Mouse (Mus musculus) lung, adult 2 months (tissue): ENCODE measurements around the gene Phf20. TPM values are rescaled to one million over a fixed set of nuclear protein-coding genes. Genes with fewer than 3 reads are reported as not detected.

Experiments
- DNase-seq: peaks from one replicate; pipeline ENCODE4 v3.0.0; 2022
- H3K4me1 ChIP-seq: fragments of 200-500 bp; 2 replicates; pipeline ENCODE4 v1.6.1; 2011; ENCODE audit warnings: low read length; ENCODE audit not compliant: control insufficient read depth, insufficient read depth
- H3K4me3 ChIP-seq: fragments of 200-500 bp; replicated peaks from 2 replicates; pipeline ENCODE3; 2011; ENCODE audit warnings: low read depth, mild to moderate bottlenecking, control low read depth, low read length; ENCODE audit errors: extremely low read depth
- CTCF ChIP-seq: fragments of 200-500 bp; IDR thresholded peaks from 2 replicates; pipeline ENCODE4 v1.5.1; 2011; ENCODE audit warnings: mild to moderate bottlenecking, low read length, control low read depth; ENCODE audit not compliant: insufficient read depth
- POLR2A ChIP-seq: fragments of 200-500 bp; IDR thresholded peaks from 2 replicates; pipeline ENCODE4 v1.6.1; 2011; ENCODE audit warnings: low read depth, mild to moderate bottlenecking, control low read depth, low read length, borderline replicate concordance; ENCODE audit errors: extremely low read depth
- WGBS: fragments of 180-500 bp; shearing (Covaris S2); methylation state at CpG from one replicate; pipeline ENCODE4 v1.1.7; 2018; 5-methylcytosine and 5-hydroxymethylcytosine counted together
- polyA plus RNA-seq: library from polyadenylated mRNA; depleted of rRNA; stranded (reverse); fragments of >200 nt; gene quantifications from 2 replicates; pipeline ENCODE4 v1.2.3, GENCODE M21; 2012

Phf20 gene
- polyA plus RNA-seq, 1 experiment: 19.9 TPM

DNA sequence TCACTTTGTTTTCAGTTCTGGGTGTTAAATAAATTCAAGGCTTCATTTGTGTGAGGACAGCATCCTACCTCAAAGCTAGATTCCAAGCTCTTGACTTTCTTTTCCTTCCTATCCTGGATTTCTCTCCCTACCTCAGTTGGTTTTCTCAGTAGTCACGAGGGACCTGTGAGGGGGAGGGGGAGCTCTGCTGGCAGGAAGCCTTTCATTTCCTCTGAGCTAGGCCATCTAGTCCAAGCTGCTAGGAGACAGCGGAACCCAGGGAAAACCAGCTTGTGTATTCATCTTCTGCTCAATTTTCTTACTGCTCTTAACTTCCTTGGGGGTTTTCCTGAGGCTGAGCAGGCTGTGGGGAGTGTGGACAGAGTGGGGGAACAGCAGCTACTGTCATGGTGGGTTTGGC is 60.8 kb downstream of the Phf20 start:
- TF ChIP-seq CTCF: no peak
- no peak for TF ChIP-seq POLR2A
- H3K4me3 ChIP-seq: no peak overlapping the region
- peaks cover 15% of the 10 kb centered on the region for H3K4me1 ChIP-seq
- no peak for DNase-seq
- WGBS: 24% methylated on average over 2 of the region's 2 CpGs

DNA sequence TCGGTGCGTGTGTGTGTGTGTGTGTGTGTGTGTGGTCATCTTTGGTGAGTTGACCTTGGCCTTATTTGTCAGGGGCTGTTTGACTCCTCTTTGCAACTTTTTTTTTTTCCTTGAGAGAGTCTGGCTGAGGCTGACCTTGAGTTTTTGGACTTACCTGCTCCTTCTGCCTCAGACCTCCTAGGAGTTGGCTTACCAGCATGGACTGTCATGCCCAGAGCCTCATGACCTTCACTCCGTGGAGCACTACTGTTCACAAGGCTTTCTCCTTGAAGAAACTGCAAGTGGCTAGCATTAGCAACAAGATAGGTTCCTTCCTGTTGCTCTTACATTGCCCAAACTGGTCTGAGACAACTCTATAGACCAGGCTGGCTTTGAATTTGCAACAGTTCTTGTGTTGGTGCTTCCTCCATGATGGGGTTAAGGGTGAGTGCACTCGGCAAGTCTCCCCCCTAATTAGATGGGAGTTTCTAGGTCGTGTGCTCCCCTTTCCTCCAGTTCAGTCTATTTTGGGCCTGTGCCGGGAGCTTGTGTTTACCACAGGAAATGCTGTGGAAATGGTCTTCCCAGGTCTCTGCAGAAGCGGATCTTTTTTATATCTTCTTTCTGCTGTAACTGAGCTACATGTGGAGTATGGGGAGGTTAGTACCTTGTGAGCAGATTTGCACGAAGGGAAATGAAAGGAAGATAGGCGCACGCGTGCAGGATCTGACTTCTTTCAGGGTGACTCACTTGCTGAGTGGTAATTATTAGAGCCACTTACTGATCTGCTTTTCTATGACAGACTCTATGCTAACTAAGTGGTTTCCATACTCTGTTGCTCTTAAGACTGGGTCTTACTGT is 61.9 kb downstream of the Phf20 start:
- DNase-seq: no peak

GRCm38 (mm10) chr2:156260968-156261367 is 64.7 kb downstream of the Phf20 start:
- Histone ChIP-seq H3K4me1 (peaks cover 15% of the 10 kb centered on the region), H3K4me3 (no peak overlapping the region)
- 83% methylated on average over 2 of the region's 2 CpGs for WGBS
- no peak for DNase-seq
- TF ChIP-seq POLR2A: no peak
- TF ChIP-seq CTCF: 0 out of 2 replicates have a peak, but pooled peaks have one; percentile 2

More for the DNA sequence above, 61.9 kb downstream of the Phf20 start:
- Histone ChIP-seq H3K4me1 (peaks cover 15% of the 10 kb centered on the region), H3K4me3 (no peak overlapping the region)
- 40% methylated on average over 11 of the region's 11 CpGs for WGBS
- TF ChIP-seq CTCF: no peak
- TF ChIP-seq POLR2A: no peak

DNA sequence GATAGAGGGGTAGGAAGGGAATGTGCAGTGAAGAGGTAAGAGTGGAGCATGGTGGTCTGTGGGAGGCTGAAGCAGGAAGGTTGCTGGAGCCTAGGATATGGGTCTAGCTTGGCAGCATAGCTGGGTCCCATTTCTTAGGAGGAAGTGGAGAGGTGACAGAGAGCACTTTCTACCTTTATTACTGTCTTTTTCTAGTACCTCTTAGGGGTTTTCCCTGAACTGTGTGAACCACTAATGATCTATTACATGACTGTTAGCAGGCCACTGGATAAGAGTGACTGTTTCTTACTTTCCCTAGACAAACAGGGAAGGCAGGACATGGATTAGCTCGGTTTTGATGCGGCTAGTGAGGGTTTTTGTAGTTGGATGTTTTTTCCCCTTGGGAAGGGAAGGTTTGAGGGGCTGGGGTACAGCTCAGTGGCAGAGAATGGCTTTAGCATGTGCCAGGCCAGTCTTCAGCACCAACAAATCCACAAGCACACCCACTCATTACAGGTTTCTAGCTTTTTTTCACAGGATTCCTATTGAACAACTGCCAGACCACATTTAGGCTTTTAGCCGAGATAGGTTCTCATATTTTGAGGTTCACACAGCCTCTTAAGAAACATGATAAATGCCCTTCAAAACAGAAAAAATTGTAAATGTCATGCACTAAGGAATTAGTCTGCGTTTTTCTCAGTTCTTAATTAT is 67.1 kb downstream of the Phf20 start:
- WGBS: 77% methylated on average over 4 of the region's 4 CpGs
- peaks cover 3% of the 10 kb centered on the region for H3K4me1 ChIP-seq
- TF ChIP-seq POLR2A: no peak
- TF ChIP-seq CTCF: no peak
- H3K4me3 ChIP-seq: no peak overlapping the region
- DNase-seq: no peak

GRCm38 (mm10) chr2:156267636-156268035 is 71.4 kb downstream of the Phf20 start:
- 89% methylated on average over 9 of the region's 9 CpGs for WGBS
- no peak for TF ChIP-seq POLR2A
- no peak for TF ChIP-seq CTCF
- H3K4me3 ChIP-seq: no peak overlapping the region
- no peak for DNase-seq
- no peaks in the 10 kb centered on the region for H3K4me1 ChIP-seq

DNA sequence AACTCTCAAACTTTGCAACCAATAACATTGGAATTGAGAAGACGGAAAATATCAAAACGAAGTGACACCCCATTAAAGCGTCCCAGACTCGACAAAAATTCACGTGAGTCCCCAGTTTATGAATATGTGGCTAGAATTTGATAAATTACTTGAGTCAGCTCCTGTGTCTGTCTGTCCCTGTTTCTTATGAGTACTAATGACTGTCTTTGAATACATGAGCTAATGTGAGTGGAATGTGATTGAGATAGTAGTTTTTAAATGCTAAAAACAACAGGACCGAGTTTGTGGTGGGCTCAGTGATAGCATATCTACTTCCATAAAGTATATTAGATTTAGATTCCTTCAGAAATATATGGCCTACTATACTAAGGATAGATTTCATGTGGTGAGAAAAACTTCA is 76.3 kb downstream of the Phf20 start:
- WGBS: 86% methylated on average over 6 of the region's 6 CpGs
- DNase-seq: no peak
- Histone ChIP-seq H3K4me3 (no peak overlapping the region), H3K4me1 (no peaks in the 10 kb centered on the region)
- TF ChIP-seq POLR2A (no peak), CTCF (no peak)

DNA sequence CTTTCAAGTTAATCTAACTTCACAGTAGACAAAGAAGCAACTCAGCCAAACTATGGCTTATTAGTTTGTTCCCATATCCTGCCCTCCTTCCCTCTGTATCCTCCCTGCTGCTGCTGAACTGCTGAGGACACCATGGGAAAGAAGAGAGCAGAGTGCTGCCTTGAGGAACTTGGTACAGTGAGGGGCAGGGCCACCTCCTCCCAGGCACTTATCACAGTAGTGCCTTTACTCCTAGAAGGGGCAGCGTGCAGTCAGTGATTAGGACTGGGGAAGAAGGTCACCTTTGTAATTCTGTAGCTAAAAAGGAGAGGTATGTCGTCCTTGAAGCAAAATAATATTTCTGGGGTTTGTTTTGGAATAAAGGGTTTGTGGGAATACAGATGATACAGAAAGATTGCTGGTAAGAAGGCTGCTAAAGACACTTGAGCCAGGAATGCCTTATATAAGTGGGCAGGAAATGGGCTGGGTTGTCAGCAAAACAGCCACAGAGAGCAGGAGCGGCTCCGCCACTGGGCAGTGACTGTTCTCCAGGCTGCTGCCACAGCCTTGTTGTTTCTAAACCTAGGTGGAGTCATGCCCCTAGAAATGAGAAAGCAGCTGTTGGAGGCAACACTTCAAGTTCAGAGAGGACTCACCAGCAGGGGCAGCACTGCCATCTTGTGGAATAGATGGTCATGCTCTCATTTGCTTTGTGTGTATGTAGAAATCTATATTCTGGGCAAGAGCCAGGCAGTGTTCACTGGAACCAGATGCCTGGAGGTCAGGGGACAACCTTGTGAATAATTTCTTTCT is 82.2 kb downstream of the Phf20 start:
- peak; percentile 76 for DNase-seq
- 16% methylated on average over 4 of the region's 4 CpGs for WGBS
- peak; percentile 82 for TF ChIP-seq CTCF
- no peak; the same call in 1 of the 2 replicates for TF ChIP-seq POLR2A

DNA sequence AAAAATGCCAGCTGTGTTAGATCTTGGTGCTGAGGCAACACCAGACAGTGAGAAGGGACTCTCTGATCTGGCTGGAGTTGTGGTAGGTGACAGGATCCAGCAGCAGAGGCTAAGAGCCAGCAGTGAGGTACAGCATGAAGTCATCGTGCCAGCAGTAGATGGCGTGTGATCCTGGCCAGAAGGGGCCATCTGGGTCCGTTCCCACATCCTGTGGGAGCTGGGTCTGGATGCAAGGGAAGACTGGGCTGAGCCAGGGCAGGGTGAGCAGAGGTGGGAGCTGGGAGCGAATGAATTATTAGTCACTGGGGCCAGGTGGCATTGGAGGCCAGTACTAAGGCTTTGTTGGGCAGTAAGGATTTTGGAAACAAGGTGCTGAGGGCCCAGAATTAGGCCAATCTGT is 85.0 kb downstream of the Phf20 start:
- Histone ChIP-seq H3K4me3 (no peak overlapping the region), H3K4me1 (peaks cover 10% of the 10 kb centered on the region)
- WGBS: 64% methylated on average over 4 of the region's 4 CpGs
- DNase-seq: no peak
- no peak for TF ChIP-seq POLR2A
- TF ChIP-seq CTCF: no peak

More for the DNA sequence above, 82.2 kb downstream of the Phf20 start:
- no peak overlapping the region for H3K4me3 ChIP-seq
- peaks cover 10% of the 10 kb centered on the region for H3K4me1 ChIP-seq

DNA sequence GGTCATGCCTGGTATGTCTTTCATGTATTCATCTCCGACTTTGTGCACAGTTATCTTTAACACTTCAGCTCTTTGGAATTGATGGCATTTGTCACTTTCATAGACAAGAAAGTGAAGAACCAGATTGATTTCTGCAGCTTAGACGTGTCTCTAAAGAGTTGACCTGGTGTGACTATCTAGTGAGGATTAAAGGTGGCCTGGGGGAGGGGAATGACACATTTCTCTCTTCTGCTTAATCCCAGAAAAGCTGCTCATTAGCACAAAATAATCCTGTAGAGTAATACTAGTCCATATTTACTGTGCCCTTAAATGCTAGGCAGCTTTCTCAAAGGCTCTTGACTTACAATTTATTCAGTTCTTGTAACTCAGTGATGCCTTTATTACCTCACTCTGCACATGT is 88.9 kb downstream of the Phf20 start:
- Histone ChIP-seq H3K4me1 (no peaks in the 10 kb centered on the region), H3K4me3 (no peak overlapping the region)
- WGBS: 87% methylated on average over 2 of the region's 2 CpGs
- no peak for TF ChIP-seq CTCF
- no peak for TF ChIP-seq POLR2A
- DNase-seq: no peak
